Mouse (Mus musculus) brain, embryonic 14.5 days (tissue): ENCODE measurements around the gene Ppp2r2c.

Experiments
- CTCF ChIP-seq: fragments of 200-500 bp; IDR thresholded peaks from 2 replicates; pipeline ENCODE4 v1.5.1; 2012; ENCODE audit warnings: inconsistent platforms, mild to moderate bottlenecking, moderate library complexity, borderline replicate concordance; ENCODE audit not compliant: insufficient read depth, insufficient read length; ENCODE audit errors: extremely low read depth
- POLR2A ChIP-seq: fragments of 200-500 bp; IDR thresholded peaks from 2 replicates; pipeline ENCODE4 v1.6.1; 2012; ENCODE audit warnings: mild to moderate bottlenecking, inconsistent platforms, borderline replicate concordance; ENCODE audit not compliant: poor library complexity, insufficient read depth, insufficient read length, severe bottlenecking; ENCODE audit errors: extremely low read depth

DNA sequence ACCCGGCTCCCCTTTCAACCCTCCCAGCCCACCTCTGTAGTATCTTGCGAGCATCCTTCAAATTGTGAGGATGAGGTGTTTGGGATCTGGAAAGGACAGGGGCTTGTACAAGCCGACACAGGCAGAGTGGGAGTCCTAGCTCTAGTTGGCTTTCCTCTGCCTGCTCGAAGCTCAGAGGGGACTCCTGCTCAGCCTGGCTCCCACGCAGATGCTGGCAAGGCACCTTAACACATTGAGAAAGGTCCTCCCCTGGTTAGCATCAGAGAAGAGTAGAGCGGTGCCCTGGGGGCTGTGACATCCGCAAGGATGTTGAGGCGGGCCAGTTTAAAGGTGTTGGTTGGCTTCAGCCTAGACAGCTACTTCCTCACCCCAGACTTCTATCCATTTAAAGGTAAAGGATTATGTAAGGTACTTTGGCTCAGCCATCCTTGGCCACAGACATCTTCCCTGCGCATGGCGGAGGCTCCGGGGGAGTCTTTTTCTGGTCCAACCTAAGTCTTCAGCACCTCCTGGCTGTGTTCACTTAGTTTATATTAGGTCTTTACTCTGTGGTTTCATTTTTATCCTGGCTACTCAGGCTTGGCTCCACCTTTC, 43.5 kb downstream of the Ppp2r2c start:
- no peak for TF ChIP-seq CTCF
- TF ChIP-seq POLR2A = no peak
